Mouse (Mus musculus): ENCODE data around the gene Acta2.

Gene Acta2

DNA sequence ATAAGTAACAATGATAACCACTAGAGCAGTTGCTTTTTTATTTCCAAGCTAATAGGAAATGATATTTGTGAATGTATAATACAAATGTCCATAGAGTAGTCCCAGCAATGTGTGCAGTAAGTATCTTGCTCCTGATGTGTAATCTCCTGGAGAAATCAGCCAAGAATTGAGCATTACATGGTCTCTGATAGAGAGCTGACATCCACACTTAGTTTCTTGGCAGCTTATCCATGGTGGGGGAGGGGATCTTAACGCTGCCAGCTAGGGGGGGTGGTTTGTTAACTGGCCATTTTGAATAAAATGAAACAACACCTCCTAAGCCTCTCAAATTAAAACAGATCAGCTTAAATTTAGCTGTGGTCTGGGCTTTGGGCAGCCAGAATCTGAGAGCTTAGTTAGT, 13.6 kb upstream of the Acta2 start:
- no peak for DNase-seq

GRCm38 (mm10) chr19:34265604-34266193, 10.3 kb upstream of the Acta2 start:
- no peak for DNase-seq

DNA sequence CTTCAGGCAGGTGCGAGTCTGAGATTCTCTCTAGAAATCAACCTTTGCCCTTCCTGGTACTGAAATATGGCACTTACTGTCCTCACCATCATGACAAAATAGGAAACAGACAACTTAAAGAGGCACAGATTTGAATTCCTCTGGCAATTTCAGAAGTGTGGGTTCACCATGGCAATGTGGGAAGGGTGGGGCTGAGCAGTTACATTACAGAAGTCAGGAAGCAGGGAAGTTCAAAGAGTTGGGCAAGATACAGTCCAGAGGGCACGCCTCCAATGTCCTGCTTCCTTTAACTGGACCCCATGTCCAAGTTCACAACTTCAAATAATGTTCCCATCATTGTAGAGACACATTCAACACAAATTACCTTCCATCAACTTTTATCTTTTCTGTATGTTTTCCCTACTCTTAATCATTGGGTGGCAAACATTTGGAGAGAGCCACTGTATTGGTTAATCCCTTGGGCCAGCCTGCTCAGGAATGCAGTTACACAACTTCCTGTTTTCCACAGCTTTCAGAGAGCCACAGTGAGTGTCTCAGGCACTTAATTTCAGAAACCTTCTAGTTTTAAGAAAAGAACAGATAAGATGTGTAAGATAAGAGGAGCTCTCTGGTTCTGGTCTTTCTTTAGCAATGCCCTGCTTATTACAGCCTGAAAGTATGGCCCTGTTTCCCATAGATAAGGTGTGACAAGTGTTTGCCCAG, 7.0 kb upstream of the Acta2 start:
- no peak for DNase-seq

GRCm38 (mm10) chr19:34256936-34257335, 1.5 kb upstream of the Acta2 start:
- no peak for DNase-seq

GRCm38 (mm10) chr19:34256149-34256548, 759 bp upstream of the Acta2 start:
- DNase-seq = no peak

GRCm38 (mm10) chr19:34254101-34254879, 1.1 kb downstream of the Acta2 start:
- DNase-seq = no peak

- no peak for DNase-seq
These were observed 2.9 kb downstream of the Acta2 start for GRCm38 (mm10) chr19:34252450-34252849.

- DNase-seq = no peak
These were observed 3.5 kb downstream of the Acta2 start for GRCm38 (mm10) chr19:34251900-34252299.

- DNase-seq = no peak
These were observed 4.8 kb downstream of the Acta2 start for GRCm38 (mm10) chr19:34250621-34251020.

DNA sequence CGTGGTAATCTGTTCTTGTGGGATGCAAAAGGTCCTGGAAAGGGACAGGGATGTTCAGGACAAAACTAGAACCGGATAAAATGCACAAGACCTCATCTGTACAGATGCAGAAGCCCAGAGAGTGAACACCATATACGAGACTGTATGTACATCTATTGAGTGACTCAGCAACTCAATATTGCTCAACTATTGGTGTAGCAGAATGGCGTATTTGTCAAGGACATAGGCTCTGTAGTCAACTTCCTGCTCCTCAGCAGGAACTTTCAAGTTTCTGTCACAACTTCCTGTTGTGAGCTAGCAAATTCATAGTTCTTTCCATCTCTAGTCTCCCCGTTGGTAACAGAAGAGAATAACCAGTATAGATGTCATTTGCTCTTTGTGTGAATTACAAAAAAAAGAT, 6.8 kb downstream of the Acta2 start:
- DNase-seq = no peak

- DNase-seq = peak; percentile 12
These were observed 11.3 kb downstream of the Acta2 start for GRCm38 (mm10) chr19:34244056-34244455.

GRCm38 (mm10) chr19:34242925-34243324, 12.5 kb downstream of the Acta2 start:
- DNase-seq = no peak

- no peak for DNase-seq
These were observed 14.0 kb downstream of the Acta2 start for GRCm38 (mm10) chr19:34241247-34241915.

DNA sequence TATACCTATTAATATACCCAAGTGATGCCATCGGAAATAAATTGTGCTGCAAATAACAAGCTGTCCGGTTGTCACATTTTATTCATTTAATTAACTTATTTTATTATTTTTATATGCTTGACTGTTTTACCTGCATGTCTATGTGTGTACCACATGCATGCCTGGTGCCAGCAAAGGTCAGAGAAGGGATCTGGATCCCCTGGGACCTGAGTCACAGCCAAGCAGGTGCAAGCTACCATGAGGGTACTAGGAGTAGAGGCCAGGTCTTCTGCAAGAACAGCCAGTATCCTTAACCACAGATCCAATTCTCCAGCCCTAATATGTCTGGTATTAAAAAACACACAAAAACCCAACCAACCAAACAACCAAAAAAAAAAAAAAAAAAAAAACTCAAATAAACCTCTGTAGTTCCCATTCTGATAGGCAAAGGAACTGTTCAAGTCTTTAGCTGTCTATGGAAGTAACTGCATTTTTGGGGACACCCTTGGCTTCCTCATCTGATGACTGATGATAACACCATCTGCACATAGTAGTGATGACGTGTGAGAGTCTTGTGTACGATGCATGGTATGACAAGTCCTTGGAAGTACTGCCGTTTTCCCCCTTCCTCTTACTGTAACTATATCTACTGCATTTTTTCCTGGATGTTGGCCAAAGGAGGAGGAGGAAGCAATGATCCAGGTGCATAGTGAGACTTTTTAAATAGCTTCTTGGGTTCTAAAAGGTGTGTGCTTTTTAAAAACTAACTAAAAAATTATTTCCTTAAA, 14.9 kb downstream of the Acta2 start:
- DNase-seq = no peak

DNA sequence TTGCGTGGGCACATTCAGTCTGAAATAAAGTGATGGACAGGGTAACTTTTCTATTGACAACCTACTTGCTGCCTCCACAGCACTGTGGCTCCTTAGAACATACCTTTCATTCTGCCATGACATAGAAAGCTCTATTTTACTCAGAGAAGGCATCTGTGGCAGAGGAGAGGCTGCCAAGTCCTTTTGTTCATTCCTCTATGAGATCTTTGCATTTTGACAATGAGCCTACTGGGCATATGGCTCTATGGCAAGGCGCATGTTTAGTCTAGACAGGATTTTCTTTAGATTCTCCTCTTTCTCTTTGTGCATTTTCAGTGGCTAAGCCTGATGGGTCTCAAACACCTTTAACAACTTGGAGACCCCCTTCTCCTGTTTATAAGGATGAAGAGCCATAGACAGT, 17.6 kb downstream of the Acta2 start:
- DNase-seq = no peak

DNA sequence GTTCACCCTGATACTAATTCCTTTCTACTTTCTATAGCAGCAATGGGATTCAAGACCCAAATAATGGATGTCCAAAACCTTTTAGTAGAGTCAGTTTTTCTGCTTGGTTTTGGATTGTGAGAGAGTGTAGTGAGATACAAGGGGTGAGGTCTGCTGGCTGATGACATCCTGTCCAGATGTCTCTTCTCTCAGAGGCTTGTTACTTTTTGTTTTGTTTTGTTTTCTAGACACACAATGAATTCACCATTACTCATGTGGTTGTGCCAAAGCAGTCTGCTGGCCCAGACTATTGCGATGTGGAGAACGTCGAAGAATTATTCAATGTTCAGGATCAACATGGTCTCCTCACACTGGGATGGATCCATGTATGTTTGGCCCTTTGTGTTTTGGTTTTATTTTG, 19.3 kb downstream of the Acta2 start:
- no peak for DNase-seq

- DNase-seq = no peak
These were observed 21.4 kb downstream of the Acta2 start for GRCm38 (mm10) chr19:34233944-34234343.

- DNase-seq = no peak
These were observed 23.1 kb downstream of the Acta2 start for GRCm38 (mm10) chr19:34232326-34232725.

- DNase-seq = no peak
These were observed 23.8 kb downstream of the Acta2 start for GRCm38 (mm10) chr19:34231596-34231995.

GRCm38 (mm10) chr19:34222805-34223204, 32.6 kb downstream of the Acta2 start:
- DNase-seq = no peak

- DNase-seq = no peak
These were observed 34.5 kb downstream of the Acta2 start for GRCm38 (mm10) chr19:34220732-34221380.
